Mouse (Mus musculus) limb, embryonic 14.5 days (tissue): ENCODE results near the gene Trim41. TPM values are rescaled to one million over a fixed set of nuclear protein-coding genes. Genes with fewer than 3 reads are reported as not detected.
"Not testable (repeated sequence)": the region's sequence is repeated elsewhere in the genome, so short reads cannot be mapped to it uniquely, and the experiment has no call there.

Experiments
- ATAC-seq: fragments of 200-750 bp; cut with Nextera tagmentation; 2 replicates; pipeline ENCODE4 v1.8.0; 2017; ENCODE audit warnings: low read depth, moderate number of reproducible peaks, moderate TSS enrichment; ENCODE audit not compliant: low FRiP score
- DNase-seq: peaks from one replicate; pipeline ENCODE4 v3.0.0-alpha.2; 2015; ENCODE audit warnings: low spot score
- H3K27ac ChIP-seq: fragments of 300-500 bp; sonication (generic); replicated peaks from 2 replicates; pipeline ENCODE4 v1.5.1; 2014; ENCODE audit warnings: low read depth, mild to moderate bottlenecking, low read length, moderate library complexity, mixed read lengths
- H3K27me3 ChIP-seq: fragments of 300-500 bp; sonication (generic); 2 replicates; pipeline ENCODE4 v1.6.1; 2014; ENCODE audit warnings: low read length, mixed read lengths; ENCODE audit not compliant: control insufficient read depth, insufficient read depth
- H3K36me3 ChIP-seq: fragments of 300-500 bp; sonication (generic); 2 replicates; pipeline ENCODE4 v1.6.1; 2014; ENCODE audit warnings: mild to moderate bottlenecking, low read length, moderate library complexity, mixed read lengths; ENCODE audit not compliant: control insufficient read depth, insufficient read depth
- H3K4me1 ChIP-seq: fragments of 300-500 bp; sonication (generic); 2 replicates; pipeline ENCODE4 v1.6.1; 2014; ENCODE audit warnings: antibody characterized with exemption, low read length, mixed read lengths; ENCODE audit not compliant: control insufficient read depth, insufficient read depth
- H3K4me2 ChIP-seq: fragments of 300-500 bp; sonication (generic); replicated peaks from 2 replicates; pipeline ENCODE4 v1.6.1; 2014; ENCODE audit warnings: low read depth, mild to moderate bottlenecking, low read length, moderate library complexity; ENCODE audit not compliant: severe bottlenecking
- H3K4me3 ChIP-seq: fragments of 300-500 bp; sonication (generic); replicated peaks from 2 replicates; pipeline ENCODE4 v1.5.1; 2014; ENCODE audit warnings: low read length
- H3K9ac ChIP-seq: fragments of 300-500 bp; sonication (generic); 2 replicates; pipeline ENCODE4 v1.6.1; 2014; ENCODE audit warnings: mild to moderate bottlenecking, low read depth, low read length, moderate library complexity; ENCODE audit not compliant: severe bottlenecking
- H3K9me3 ChIP-seq: fragments of 300-500 bp; sonication (generic); 2 replicates; pipeline ENCODE4 v1.6.1; 2016; ENCODE audit warnings: low read length; ENCODE audit not compliant: control insufficient read depth
- POLR2A ChIP-seq: fragments of 200-500 bp; IDR thresholded peaks from 2 replicates; pipeline ENCODE4 v1.8.0; 2012; ENCODE audit warnings: inconsistent platforms, mild to moderate bottlenecking, moderate library complexity, borderline replicate concordance; ENCODE audit not compliant: insufficient read depth, insufficient read length; ENCODE audit errors: extremely low read depth
- WGBS: fragments of 180-500 bp; shearing (Covaris S2); extraction: QIAGEN DNeasy Blood & Tissue Kit; methylation state at CpG from one replicate; pipeline ENCODE4 v1.1.7; 2014; 5-methylcytosine and 5-hydroxymethylcytosine counted together
- polyA plus RNA-seq, 2 experiments: library from polyadenylated mRNA; depleted of rRNA in 1 of 2; stranded (reverse) in 1 of 2; unstranded in 1 of 2; fragments of >200 nt; fragmentation: Nextera tagmentation in 1 of 2; extraction: Ambion mirVana in 1 of 2; gene quantifications; 2 replicates each; pipeline versions ENCODE4 v1.2.1 to v1.2.3; 2012 to 2014

The Trim41 gene
- polyA plus RNA-seq, 2 experiments: 5.5 to 51.5 TPM

DNA sequence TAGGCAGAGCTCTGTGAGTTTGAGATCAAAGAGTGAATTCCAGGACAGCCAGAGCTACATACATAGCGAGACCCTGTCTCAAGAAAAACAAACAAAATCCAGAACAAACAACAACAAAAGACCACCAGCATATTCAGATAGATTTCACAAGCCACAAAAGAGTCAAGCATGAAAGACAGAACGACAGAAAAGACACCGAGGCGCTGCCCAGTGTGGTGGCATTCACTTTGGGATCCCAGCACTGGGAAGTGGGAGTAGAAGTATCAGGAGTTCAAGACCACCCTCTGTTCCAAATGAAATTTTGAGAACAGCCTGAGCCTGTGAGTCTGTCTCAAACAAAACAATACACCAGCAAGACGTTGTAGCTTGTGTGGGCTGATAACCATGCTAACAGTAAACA, 29.7 kb upstream of the Trim41 start:
- Histone ChIP-seq H3K9ac (no peak overlapping the region), H3K4me1 (no peaks in the 10 kb centered on the region), H3K27ac (no peak overlapping the region), H3K4me3 (no peak overlapping the region), H3K27me3 (no peaks in the 10 kb centered on the region; the same call in 1 of the 2 replicates), H3K4me2 (no peak overlapping the region), H3K9me3 (no peaks in the 10 kb centered on the region), H3K36me3 (no peaks in the 10 kb centered on the region)
- ATAC-seq: no peak
- no peak for DNase-seq
- TF ChIP-seq POLR2A: no peak
- WGBS: 65% methylated on average over 5 of the region's 5 CpGs

DNA sequence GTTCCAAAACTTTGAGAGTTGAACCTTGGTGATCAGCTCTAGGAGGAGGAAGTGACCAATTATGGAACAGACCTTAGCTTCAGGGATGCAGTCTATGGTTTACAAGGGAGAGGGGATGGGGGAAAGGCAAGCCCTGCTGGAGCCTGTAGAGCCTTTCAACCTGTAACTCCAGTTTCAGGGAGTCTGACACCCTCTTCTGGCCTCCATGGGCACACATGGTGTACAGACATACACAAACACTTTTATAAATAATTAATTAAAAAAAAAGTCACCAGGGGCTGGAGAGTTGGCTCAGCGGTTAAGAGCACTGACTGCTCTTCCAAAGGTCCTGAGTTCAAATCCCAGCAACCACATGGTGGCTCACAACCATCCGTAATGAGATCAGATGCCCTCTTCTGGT, 29.2 kb upstream of the Trim41 start:
- not testable (repeated sequence) for H3K9ac ChIP-seq, DNase-seq, H3K27me3 ChIP-seq, H3K4me2 ChIP-seq, H3K9me3 ChIP-seq, ATAC-seq, H3K27ac ChIP-seq, H3K4me1 ChIP-seq, H3K36me3 ChIP-seq, H3K4me3 ChIP-seq
- WGBS: 75% methylated on average over 2 of the region's 2 CpGs

DNA sequence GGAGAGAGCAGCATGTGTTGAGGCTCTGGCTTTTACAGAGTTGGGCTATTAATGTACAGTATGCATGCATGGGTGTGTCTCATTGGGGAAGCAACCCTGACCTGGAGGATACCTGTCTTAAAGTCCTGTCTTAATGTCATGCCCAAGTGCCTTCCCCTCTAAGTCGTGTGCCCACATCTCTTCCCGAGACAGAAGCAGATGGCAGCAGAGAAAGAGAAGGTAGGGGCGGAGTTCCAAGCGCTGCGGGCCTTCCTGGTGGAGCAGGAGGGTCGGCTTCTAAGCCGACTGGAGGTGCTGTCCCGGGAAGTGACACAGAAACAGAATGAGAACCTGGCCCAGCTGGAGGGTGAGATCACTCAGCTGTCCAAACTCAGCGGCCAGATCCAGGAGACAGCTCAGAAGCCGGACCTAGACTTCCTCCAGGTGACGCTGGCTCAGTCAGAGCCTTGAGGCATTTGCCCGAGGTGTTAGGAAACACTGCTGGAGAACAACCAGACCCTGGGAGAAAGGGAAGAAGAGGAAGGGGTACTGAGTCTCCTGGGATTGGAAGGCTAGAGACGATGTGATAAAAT, 28.2 kb upstream of the Trim41 start:
- Histone ChIP-seq H3K4me3 (no peak overlapping the region), H3K36me3 (no peaks in the 10 kb centered on the region), H3K4me2 (no peak overlapping the region), H3K27me3 (no peaks in the 10 kb centered on the region; the same call in 1 of the 2 replicates), H3K9ac (no peak overlapping the region), H3K4me1 (no peaks in the 10 kb centered on the region), H3K9me3 (no peaks in the 10 kb centered on the region), H3K27ac (no peak overlapping the region)
- TF ChIP-seq POLR2A: no peak
- DNase-seq: no peak
- ATAC-seq: no peak
- WGBS: 21% methylated on average over 13 of the region's 13 CpGs

DNA sequence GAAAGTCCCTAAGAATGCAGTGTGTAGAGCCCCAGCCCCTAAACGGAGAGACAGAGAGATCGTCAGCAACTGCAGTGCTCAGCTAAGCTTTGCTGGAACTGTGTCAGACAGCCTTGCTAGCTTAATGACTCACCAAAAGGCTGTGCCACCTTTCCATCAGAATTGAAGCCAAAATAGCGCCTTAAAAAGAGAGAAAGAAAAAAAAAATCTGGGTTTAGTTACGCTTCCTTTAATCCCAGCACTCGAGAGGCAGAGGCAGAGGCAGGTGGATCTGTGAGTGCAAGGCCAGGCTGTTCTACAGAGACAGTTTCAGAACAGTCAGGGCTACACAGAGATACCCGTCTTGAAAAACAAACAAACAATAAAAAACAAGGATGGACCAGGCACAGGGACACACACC, 27.2 kb upstream of the Trim41 start:
- Histone ChIP-seq H3K4me1 (no peaks in the 10 kb centered on the region), H3K36me3 (no peaks in the 10 kb centered on the region), H3K27ac (no peak overlapping the region), H3K4me3 (no peak overlapping the region), H3K4me2 (no peak overlapping the region), H3K27me3 (no peaks in the 10 kb centered on the region), H3K9me3 (no peaks in the 10 kb centered on the region), H3K9ac (no peak overlapping the region)
- no peak for TF ChIP-seq POLR2A
- ATAC-seq: no peak
- no peak for DNase-seq
- 53% methylated on average over 6 of the region's 6 CpGs for WGBS

DNA sequence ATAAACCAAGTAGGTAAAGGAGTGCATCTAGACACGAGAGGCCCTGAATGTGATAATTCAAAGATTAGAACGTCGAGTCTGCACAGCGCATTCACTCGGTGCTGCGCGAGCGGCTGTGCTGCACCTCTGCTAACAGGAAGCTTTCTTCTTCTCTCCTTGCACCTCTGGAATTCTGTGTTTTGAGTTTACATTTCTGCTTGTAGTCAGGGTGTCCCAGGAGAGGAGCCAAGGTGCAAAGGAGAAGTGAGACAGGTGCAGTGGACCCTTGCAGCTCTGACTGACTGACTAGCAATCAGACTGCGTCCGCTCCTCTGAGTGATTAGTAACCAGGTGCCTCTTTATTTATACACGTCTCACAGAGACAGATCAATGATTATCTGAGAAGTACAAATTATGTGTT, 26.0 kb upstream of the Trim41 start:
- WGBS: 84% methylated on average over 11 of the region's 11 CpGs
- no peaks in the 10 kb centered on the region for H3K4me1 ChIP-seq
- H3K27me3 ChIP-seq: no peaks in the 10 kb centered on the region
- no peak for TF ChIP-seq POLR2A
- DNase-seq (no peak), ATAC-seq (no peak)
- H3K36me3 ChIP-seq: no peaks in the 10 kb centered on the region
- no peak overlapping the region for H3K27ac ChIP-seq
- no peak overlapping the region for H3K4me2 ChIP-seq
- H3K9me3 ChIP-seq: no peaks in the 10 kb centered on the region
- H3K9ac ChIP-seq: no peak overlapping the region
- no peak overlapping the region for H3K4me3 ChIP-seq

DNA sequence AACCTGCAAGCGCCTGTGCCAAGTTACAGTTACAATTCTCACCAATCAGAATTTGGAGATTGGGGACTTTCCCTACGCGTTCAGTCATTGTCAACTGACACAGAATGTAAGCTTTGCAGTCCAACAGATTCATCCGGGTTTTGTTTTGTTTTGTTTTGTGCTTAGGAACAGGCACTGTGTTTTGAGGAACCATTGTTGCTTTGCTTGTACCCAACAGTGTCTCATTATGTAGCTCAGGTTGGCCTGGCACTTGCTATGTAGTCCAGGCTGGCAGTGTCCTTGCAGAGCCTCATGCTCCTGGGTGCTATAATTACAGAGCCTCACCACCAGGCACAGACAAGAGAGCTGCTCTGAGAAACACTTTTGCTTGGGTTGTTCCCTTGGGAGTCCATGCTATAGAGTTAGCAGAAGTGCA, 25.2 kb upstream of the Trim41 start:
- WGBS: 83% methylated on average over 4 of the region's 4 CpGs
- DNase-seq (no peak), ATAC-seq (no peak)
- Histone ChIP-seq H3K27ac (no peak overlapping the region), H3K4me1 (no peaks in the 10 kb centered on the region), H3K9ac (no peak overlapping the region), H3K9me3 (no peaks in the 10 kb centered on the region), H3K4me3 (no peak overlapping the region), H3K4me2 (no peak overlapping the region), H3K36me3 (no peaks in the 10 kb centered on the region), H3K27me3 (no peaks in the 10 kb centered on the region; the same call in 1 of the 2 replicates)
- no peak for TF ChIP-seq POLR2A
